Mouse (Mus musculus) mammary gland, adult 2 months (tissue): ENCODE measurements around the gene Cdc123. TPM values are rescaled to one million over a fixed set of nuclear protein-coding genes. Genes with fewer than 3 reads are reported as not detected.

ENCODE experiments used
- polyA plus RNA-seq: library from polyadenylated mRNA; depleted of rRNA; stranded (reverse); fragments of >200 nt; gene quantifications from 2 replicates; pipeline ENCODE4 v1.2.3, GENCODE M21; 2012; ENCODE audit warnings: low replicate concordance; rRNA removed

Gene Cdc123
- 34.0 and 87.3 TPM in 2 replicates for polyA plus RNA-seq

GRCm38 (mm10) chr2:5844873-5845631 lies at the start of gene Cdc123, which contains the start of gene Nudt5:
Cdc123 (minus strand) TSS chr2:5845164.
Nudt5 (plus strand) TSS chr2:5845019.

GRCm38 (mm10) chr2:5862834-5863233 lies 17.9 kb upstream of the Cdc123 start, which contains the start of gene Gm13199:
Gm13199 (minus strand) TSS chr2:5862934.

Other genes with a start within 250 kb of the Cdc123 start
- gene Camk1d, start 130.6 kb downstream of the Cdc123 start, polyA plus RNA-seq: 4.6 and 9.3 TPM in 2 replicates
- 5.9 and 11.1 TPM in 2 replicates for gene Nudt5, start 145 bp downstream of the Cdc123 start, polyA plus RNA-seq
- gene Gm13199, start 17.8 kb upstream of the Cdc123 start, polyA plus RNA-seq: 1.5 and 2.4 TPM in 2 replicates
- 25.2 and 68.4 TPM in 2 replicates for gene Sec61a2, start 50.3 kb upstream of the Cdc123 start, polyA plus RNA-seq
- gene Dhtkd1, start 97.6 kb upstream of the Cdc123 start, polyA plus RNA-seq: 2.7 and 5.3 TPM in 2 replicates
- gene Upf2, start 106.3 kb upstream of the Cdc123 start, polyA plus RNA-seq: 1.6 and 3.1 TPM in 2 replicates